Mouse (Mus musculus) forebrain, embryonic 10.5 days (tissue): Measurements from ENCODE around the gene Bptf. TPM values are rescaled to one million over a fixed set of nuclear protein-coding genes. Genes with fewer than 3 reads are reported as not detected.

Source experiments
- polyA plus RNA-seq: library from polyadenylated mRNA; unstranded; fragments of >200 nt; fragmentation: Nextera tagmentation; extraction: Ambion mirVana; gene quantifications from 2 replicates; pipeline ENCODE4 v1.2.1, GENCODE M21; 2016

Bptf gene
- polyA plus RNA-seq, 1 experiment from 2014 or later: 35.7 TPM

Other genes starting within 250 kb of the Bptf start
- 11.2 and 11.7 TPM in 2 replicates for gene Smurf2, start 211.4 kb downstream of the Bptf start, polyA plus RNA-seq
- gene Kpna2, start 132.6 kb downstream of the Bptf start, polyA plus RNA-seq: 799 and 813 TPM in 2 replicates
- gene 1810010H24Rik, start 106.4 kb downstream of the Bptf start, polyA plus RNA-seq: 1.4 and 1.7 TPM in 2 replicates
- 77.3 and 84.4 TPM in 2 replicates for gene Nol11, start 57.3 kb upstream of the Bptf start, polyA plus RNA-seq